Mouse (Mus musculus) midbrain, embryonic 11.5 days (tissue): ENCODE data around the gene Pirb. TPM values are rescaled to one million over a fixed set of nuclear protein-coding genes. Genes with fewer than 3 reads are reported as not detected.
"Not testable (repeated sequence)": the region's sequence is repeated elsewhere in the genome, so short reads cannot be mapped to it uniquely, and the experiment has no call there.

ENCODE experiments used
- ATAC-seq: fragments of 200-750 bp; cut with Nextera tagmentation; 2 replicates; pipeline ENCODE4 v1.8.0; 2017; ENCODE audit warnings: moderate TSS enrichment, moderate library complexity; ENCODE audit not compliant: low FRiP score
- DNase-seq: peaks from one replicate; pipeline ENCODE4 v3.0.0; 2015; ENCODE audit warnings: low spot score; ENCODE audit errors: missing footprints
- H3K27ac ChIP-seq: fragments of 300-500 bp; sonication (generic); 2 replicates; pipeline ENCODE4 v1.5.1; 2014; ENCODE audit warnings: low read depth, low read length
- H3K27me3 ChIP-seq: fragments of 300-500 bp; sonication (generic); 2 replicates; pipeline ENCODE4 v1.6.1; 2014; ENCODE audit warnings: mild to moderate bottlenecking, low read length, moderate library complexity, mixed read lengths; ENCODE audit not compliant: control insufficient read depth, insufficient read depth
- H3K36me3 ChIP-seq: fragments of 300-500 bp; sonication (generic); 2 replicates; pipeline ENCODE4 v1.6.1; 2014; ENCODE audit warnings: mild to moderate bottlenecking, low read length, moderate library complexity, mixed read lengths; ENCODE audit not compliant: control insufficient read depth, insufficient read depth
- H3K4me1 ChIP-seq: fragments of 300-500 bp; sonication (generic); 2 replicates; pipeline ENCODE4 v1.6.1; 2014; ENCODE audit warnings: low read length; ENCODE audit not compliant: control insufficient read depth, insufficient read depth
- H3K4me2 ChIP-seq: fragments of 300-500 bp; sonication (generic); 2 replicates; pipeline ENCODE4 v1.6.1; 2014; ENCODE audit warnings: mild to moderate bottlenecking, moderate library complexity
- H3K4me3 ChIP-seq: fragments of 300-500 bp; sonication (generic); 2 replicates; pipeline ENCODE4 v1.5.1; 2014; ENCODE audit warnings: low read depth, low read length
- H3K9ac ChIP-seq: fragments of 300-500 bp; sonication (generic); 2 replicates; pipeline ENCODE4 v1.6.1; 2014; ENCODE audit warnings: low read length
- H3K9me3 ChIP-seq: fragments of 300-500 bp; sonication (generic); 2 replicates; pipeline ENCODE4 v1.6.1; 2016; ENCODE audit warnings: low read length; ENCODE audit not compliant: control insufficient read depth
- WGBS: fragments of 180-500 bp; shearing (Covaris S2); extraction: QIAGEN DNeasy Blood & Tissue Kit; methylation state at CpG from one replicate; pipeline ENCODE4 v1.1.7; 2014; 5-methylcytosine and 5-hydroxymethylcytosine counted together
- polyA plus RNA-seq: library from polyadenylated mRNA; unstranded; fragments of >200 nt; fragmentation: Nextera tagmentation; extraction: Ambion mirVana; gene quantifications from 2 replicates; pipeline ENCODE4 v1.2.1, GENCODE M21; 2014

Pirb gene
- polyA plus RNA-seq, 1 experiment from 2014 or later = 0.14 TPM

DNA sequence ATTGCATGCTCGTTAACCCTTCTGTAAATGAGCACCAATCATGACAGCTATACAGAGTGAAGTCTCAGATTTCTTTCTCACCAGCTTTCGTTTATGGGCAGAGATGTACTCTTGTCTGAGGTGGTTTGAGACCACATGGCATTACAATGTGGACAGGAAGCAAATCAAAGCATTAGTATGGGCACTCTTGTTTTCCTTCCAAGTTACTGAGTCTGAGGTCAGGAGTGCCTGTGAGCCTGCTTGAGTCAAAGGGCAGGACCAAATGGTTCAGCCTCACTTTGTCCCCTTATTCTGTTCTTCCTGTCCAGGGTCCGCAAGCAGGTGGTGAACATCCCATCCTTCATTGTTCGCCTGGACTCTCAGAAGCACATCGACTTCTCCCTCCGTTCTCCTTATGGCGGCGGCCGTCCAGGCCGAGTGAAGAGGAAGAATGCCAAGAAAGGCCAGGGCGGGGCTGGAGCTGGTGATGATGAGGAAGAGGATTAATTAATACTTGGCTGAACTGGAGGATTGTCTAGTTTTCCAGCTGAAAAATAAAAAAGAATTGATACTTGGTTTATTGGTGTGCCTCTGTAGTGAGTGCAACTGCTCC is 13.8 kb downstream of the Pirb start:
- H3K36me3 ChIP-seq = peaks cover 9% of the 10 kb centered on the region; the same call in 1 of the 2 replicates

DNA sequence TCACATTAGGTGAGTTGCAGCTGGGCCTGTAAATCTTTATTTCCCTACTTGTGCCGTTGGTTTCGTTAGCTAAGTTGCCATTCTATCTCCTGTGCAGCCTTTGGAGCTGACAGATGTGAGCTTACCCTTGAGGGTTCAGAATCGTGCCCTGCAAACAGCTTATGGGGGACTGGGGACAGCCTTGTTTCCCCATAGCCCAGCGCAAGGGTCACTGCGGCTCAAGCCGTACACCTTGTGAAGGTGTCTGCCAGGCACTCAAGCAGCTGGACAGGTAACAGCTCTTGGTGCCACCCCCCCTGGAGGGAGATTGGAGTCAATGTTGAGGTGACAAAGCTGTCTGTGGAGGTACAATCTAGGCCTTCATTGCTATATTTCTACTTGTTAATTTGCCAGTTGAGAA is 14.3 kb downstream of the Pirb start:
- DNase-seq = no peak
- WGBS = 37% methylated on average over 6 of the region's 6 CpGs
- H3K4me3 ChIP-seq = peak overlapping the region; percentile 90
- H3K27ac ChIP-seq = no peak overlapping the region
- no peaks in the 10 kb centered on the region for H3K9me3 ChIP-seq
- peaks cover 9% of the 10 kb centered on the region; the same call in 1 of the 2 replicates for H3K36me3 ChIP-seq
- H3K27me3 ChIP-seq = no peaks in the 10 kb centered on the region
- ATAC-seq = no peak
- H3K4me2 ChIP-seq = peak overlapping the region; percentile 96
- H3K4me1 ChIP-seq = peaks cover 10% of the 10 kb centered on the region
- H3K9ac ChIP-seq = peak overlapping the region; percentile 84

More for the DNA sequence above, 13.8 kb downstream of the Pirb start:
- no peak for ATAC-seq
- no peaks in the 10 kb centered on the region for H3K9me3 ChIP-seq
- H3K9ac ChIP-seq = peak overlapping the region; percentile 84; the same call in 1 of the 2 replicates
- H3K27me3 ChIP-seq = no peaks in the 10 kb centered on the region
- peaks cover 10% of the 10 kb centered on the region for H3K4me1 ChIP-seq
- no peak overlapping the region for H3K27ac ChIP-seq
- WGBS = 63% methylated on average over 11 of the region's 11 CpGs
- H3K4me2 ChIP-seq = peak overlapping the region; percentile 96
- peak overlapping the region; percentile 90 for H3K4me3 ChIP-seq
- DNase-seq = no peak

DNA sequence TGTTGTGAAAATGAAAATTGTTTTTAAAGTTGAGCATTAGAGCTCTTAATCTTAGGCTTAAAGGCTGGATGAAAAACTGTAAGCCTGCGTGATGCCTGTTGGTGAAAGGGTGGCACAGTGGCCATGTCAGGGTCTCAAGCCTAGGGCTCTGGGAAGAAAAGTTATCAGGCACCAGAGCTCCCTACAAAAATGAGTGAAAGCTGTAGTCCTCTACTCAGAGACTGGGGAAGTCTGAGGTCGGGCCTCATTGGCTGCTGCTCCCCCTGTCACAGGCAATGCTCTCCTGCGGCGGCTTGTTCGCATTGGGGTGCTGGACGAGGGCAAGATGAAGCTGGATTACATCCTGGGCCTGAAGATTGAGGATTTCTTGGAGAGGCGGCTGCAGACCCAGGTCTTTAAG is 14.7 kb downstream of the Pirb start:
- peak overlapping the region; percentile 25 for H3K27ac ChIP-seq
- not testable (repeated sequence) for DNase-seq
- WGBS = 5% methylated on average over 6 of the region's 7 CpGs

DNA sequence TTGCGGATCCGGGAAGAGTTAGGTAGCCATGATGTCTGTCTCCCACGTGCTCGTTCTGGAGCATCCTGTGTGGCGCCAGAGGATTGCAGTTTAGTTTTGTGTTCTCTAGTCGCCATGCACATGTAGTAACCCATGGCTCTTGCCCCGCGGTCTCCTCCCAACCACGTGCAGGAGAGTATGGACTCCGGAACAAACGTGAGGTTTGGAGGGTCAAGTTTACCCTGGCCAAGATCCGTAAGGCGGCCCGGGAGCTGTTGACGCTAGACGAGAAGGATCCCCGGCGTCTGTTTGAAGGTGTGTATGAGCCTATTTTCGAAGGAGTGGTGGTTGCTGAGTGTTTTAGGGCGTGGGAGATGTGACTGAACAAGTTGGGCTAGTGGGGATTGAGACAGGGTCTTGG is 15.7 kb downstream of the Pirb start:
- peaks cover 10% of the 10 kb centered on the region for H3K4me1 ChIP-seq
- ATAC-seq (peak; percentile 47; the same call in 1 of the 2 replicates), DNase-seq (no peak)
- peaks cover 11% of the 10 kb centered on the region; the same call in 1 of the 2 replicates for H3K36me3 ChIP-seq
- H3K27ac ChIP-seq = peak overlapping the region; percentile 85; the same call in 1 of the 2 replicates
- H3K9me3 ChIP-seq = no peaks in the 10 kb centered on the region
- WGBS = under 1% methylated on average over 20 of the region's 20 CpGs
- peak overlapping the region; percentile 90 for H3K4me3 ChIP-seq
- peak overlapping the region; percentile 96 for H3K4me2 ChIP-seq
- H3K9ac ChIP-seq = peak overlapping the region; percentile 84
- no peaks in the 10 kb centered on the region for H3K27me3 ChIP-seq

More for the DNA sequence above, 14.7 kb downstream of the Pirb start:
- Histone ChIP-seq H3K9ac (peak overlapping the region; percentile 84), H3K4me3 (peak overlapping the region; percentile 90), H3K4me2 (peak overlapping the region; percentile 96)
- H3K4me1 ChIP-seq, H3K9me3 ChIP-seq, H3K27me3 ChIP-seq, H3K36me3 ChIP-seq, ATAC-seq: not testable (repeated sequence)

DNA sequence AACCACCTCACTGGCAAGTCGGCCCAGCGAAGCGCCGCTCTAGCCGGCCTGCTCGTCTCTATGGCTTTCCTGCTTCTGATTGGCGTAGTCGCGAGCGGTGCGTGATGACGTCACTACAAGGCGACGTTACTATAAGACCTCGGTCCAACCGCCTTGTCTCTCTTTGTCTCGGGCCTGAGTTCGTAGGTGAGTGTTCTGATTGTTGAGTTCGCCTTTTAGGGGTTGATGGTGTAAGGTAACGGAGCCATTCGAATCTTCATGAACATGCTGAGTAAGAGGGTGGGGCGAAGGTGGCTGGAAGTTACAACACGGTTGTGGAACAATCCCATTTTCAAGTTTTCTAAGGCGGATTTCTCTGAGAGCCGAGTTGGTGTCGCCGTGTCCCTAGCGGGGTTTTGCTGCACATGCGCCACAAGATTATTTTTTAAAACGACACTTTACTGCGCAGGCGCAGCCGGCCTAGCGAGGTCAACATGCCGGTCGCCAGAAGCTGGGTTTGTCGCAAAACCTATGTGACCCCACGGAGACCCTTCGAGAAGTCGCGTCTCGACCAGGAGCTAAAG is 16.2 kb downstream of the Pirb start, which contains the start of gene Rps9:
Gene Rps9, plus strand, starts transcription at position 115 of the 563 bp plus-strand sequence.
- H3K4me3 ChIP-seq = peak within 1 kb of the TSS; percentile 90
- peak within 1 kb of the TSS; percentile 84 for H3K9ac ChIP-seq
- H3K9me3 ChIP-seq = no peaks in the 10 kb centered on the region
- DNase-seq = peak; percentile 99
- peak within 1 kb of the TSS; percentile 85 for H3K27ac ChIP-seq
- peaks cover 11% of the 10 kb centered on the region; the same call in 1 of the 2 replicates for H3K36me3 ChIP-seq
- 2% methylated on average over 42 of the region's 42 CpGs for WGBS
- ATAC-seq = peak; percentile 96
- no peaks in the 10 kb centered on the region for H3K27me3 ChIP-seq
- peaks cover 10% of the 10 kb centered on the region for H3K4me1 ChIP-seq
- H3K4me2 ChIP-seq = peak within 1 kb of the TSS; percentile 96

DNA sequence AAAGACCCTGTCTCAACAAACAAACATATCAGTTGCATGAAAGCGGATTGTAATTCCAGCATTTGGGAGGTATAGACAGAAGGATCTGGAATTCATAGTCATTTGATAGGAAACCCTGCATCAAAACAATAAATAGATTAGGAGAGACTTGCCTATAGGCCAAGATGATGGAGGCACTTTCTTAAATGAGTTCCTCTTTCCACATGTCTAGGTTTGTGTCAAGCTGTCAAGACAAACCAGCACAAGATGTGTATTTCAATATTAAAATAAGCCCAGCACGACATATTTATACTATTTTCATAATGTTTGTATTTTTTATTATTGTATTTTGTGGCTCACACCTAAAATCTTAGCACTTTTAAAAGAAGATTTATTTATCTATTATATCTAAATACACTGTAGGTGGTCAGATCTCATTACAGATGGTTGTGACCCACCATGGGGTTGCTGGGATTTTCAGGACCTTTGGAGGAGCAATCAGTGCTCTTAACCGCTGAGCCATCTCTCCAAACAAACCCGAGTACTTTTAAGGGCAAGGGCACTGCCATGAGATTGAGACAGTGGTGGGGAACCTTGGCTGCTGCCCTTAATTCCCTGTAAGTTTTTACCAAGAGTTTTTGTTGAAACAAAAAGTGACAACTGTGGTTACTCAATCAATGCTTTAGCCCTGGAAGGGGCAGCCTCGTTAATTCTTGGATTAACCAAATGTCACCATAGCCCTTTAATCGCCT is 16.9 kb downstream of the Pirb start:
- Histone ChIP-seq H3K4me2 (peak overlapping the region; percentile 96), H3K36me3 (peaks cover 11% of the 10 kb centered on the region), H3K4me1 (peaks cover 10% of the 10 kb centered on the region), H3K4me3 (peak overlapping the region; percentile 90), H3K9ac (peak overlapping the region; percentile 53), H3K9me3 (no peaks in the 10 kb centered on the region), H3K27ac (peak overlapping the region; percentile 85), H3K27me3 (no peaks in the 10 kb centered on the region)
- no peak for DNase-seq
- 19% methylated on average over 6 of the region's 6 CpGs for WGBS
- peak; percentile 61 for ATAC-seq

DNA sequence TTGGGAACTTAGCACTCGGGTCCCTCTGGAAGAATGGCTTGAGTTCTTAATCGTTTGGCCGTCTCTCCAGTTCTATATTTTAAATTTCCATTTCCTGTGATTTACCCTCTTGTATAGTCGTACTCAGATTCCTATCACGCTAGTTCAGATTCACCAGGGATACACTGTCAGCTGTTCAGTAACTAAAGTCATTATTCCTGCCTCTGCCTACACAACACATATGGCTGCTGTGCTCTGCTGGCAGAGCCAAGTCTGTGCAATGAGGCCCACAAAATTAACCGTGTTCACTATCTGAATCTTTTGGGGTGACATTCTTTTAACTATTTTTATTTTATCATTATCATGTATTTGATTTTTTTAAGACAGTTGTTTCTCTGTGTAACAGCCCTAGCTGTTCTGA is 21.7 kb downstream of the Pirb start:
- H3K4me2 ChIP-seq = no peak overlapping the region
- no peak for DNase-seq
- H3K9me3 ChIP-seq = no peaks in the 10 kb centered on the region
- H3K36me3 ChIP-seq = peaks cover 5% of the 10 kb centered on the region
- H3K27ac ChIP-seq = no peak overlapping the region
- ATAC-seq = no peak
- H3K4me1 ChIP-seq = peaks cover 9% of the 10 kb centered on the region
- 93% methylated on average over 6 of the region's 6 CpGs for WGBS
- H3K9ac ChIP-seq = no peak overlapping the region
- no peaks in the 10 kb centered on the region for H3K27me3 ChIP-seq
- no peak overlapping the region for H3K4me3 ChIP-seq

DNA sequence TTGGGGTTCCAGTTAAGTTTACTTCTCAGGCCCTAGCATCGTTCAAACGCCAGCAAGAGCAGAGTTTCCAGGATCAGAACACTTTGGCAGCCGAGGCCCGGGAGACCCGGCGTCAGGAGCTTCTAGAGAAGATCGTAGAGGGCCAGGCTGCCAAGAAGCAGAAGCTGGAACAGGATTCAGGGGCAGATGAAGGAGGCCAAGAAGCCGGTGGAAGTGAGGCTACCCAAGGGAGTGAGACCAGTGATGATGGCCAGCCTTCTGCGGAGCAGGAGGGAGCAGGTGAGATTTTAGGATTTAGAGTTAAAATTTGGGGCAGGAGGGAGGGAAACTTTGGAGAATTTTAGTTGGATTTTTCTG is 25.3 kb downstream of the Pirb start:
- H3K4me1 ChIP-seq = peaks cover 14% of the 10 kb centered on the region
- H3K27me3 ChIP-seq, H3K9me3 ChIP-seq, H3K36me3 ChIP-seq, DNase-seq, ATAC-seq: not testable (repeated sequence)
- peak overlapping the region; percentile 94 for H3K4me2 ChIP-seq
- peak overlapping the region; percentile 72 for H3K4me3 ChIP-seq
- 11% methylated on average over 9 of the region's 9 CpGs for WGBS
- H3K9ac ChIP-seq = peak overlapping the region; percentile 83
- H3K27ac ChIP-seq = peak overlapping the region; percentile 85; the same call in 1 of the 2 replicates
